Mouse (Mus musculus) G1E (cell line): Measurements from ENCODE around the gene Rexo4. TPM values are rescaled to one million over a fixed set of nuclear protein-coding genes. Genes with fewer than 3 reads are reported as not detected.

Experiments
- ATAC-seq: 2 replicates; pipeline ENCODE4 v1.8.0; 2016; ENCODE audit warnings: mild to moderate bottlenecking; ENCODE audit not compliant: insufficient number of reproducible peaks, poor library complexity, low FRiP score, severe bottlenecking; ENCODE audit errors: extremely low read depth
- DNase-seq: peaks from one replicate; pipeline ENCODE4 v3.0.0; 2012; ENCODE audit warnings: low spot score
- H3K27me3 ChIP-seq: 2 replicates; pipeline ENCODE4 v1.6.1; 2012; ENCODE audit warnings: mild to moderate bottlenecking, low read length, inconsistent platforms; ENCODE audit not compliant: insufficient read depth
- H3K36me3 ChIP-seq: replicated peaks from 2 replicates; pipeline ENCODE3; 2012; ENCODE audit warnings: mild to moderate bottlenecking, inconsistent platforms
- H3K4me1 ChIP-seq: 2 replicates; pipeline ENCODE4 v1.6.1; 2012; ENCODE audit warnings: low read depth, low read length, inconsistent platforms, mixed read lengths; ENCODE audit not compliant: insufficient read depth
- H3K4me3 ChIP-seq: 2 replicates; pipeline ENCODE4 v1.5.1; 2012; ENCODE audit warnings: low read depth, mild to moderate bottlenecking, inconsistent platforms, low read length, moderate library complexity, mixed read lengths
- H3K9me3 ChIP-seq: replicated peaks from 2 replicates; pipeline ENCODE4 v1.6.1; 2012; ENCODE audit warnings: inconsistent platforms
- CTCF ChIP-seq: IDR thresholded peaks from 2 replicates; pipeline ENCODE4 v1.5.1; 2012; ENCODE audit warnings: low read depth, low read length, inconsistent platforms, mixed read lengths
- GATA1 ChIP-seq: IDR thresholded peaks from 2 replicates; pipeline ENCODE4 v1.6.1; 2012; ENCODE audit warnings: borderline replicate concordance, low read length, inconsistent platforms, mixed read lengths
- GATA2 ChIP-seq: IDR thresholded peaks from 2 replicates; pipeline ENCODE4 v1.6.1; 2012; ENCODE audit warnings: low read depth, low read length, inconsistent platforms, borderline replicate concordance
- POLR2AphosphoS5 ChIP-seq: IDR thresholded peaks from 2 replicates; pipeline ENCODE4 v1.6.1; 2012; ENCODE audit warnings: low read depth, low read length, inconsistent platforms; ENCODE audit not compliant: insufficient replicate concordance
- TAL1 ChIP-seq: conservative IDR thresholded peaks from 2 replicates; pipeline ENCODE4 v1.6.1; 2012; ENCODE audit warnings: low read depth, low read length, inconsistent platforms, mixed read lengths
- polyA plus RNA-seq: library from polyadenylated mRNA; stranded (reverse); fragments of >175 nt; gene quantifications from 2 replicates; pipeline ENCODE4 v1.2.3, GENCODE M21; 2012
- total RNA-seq, 2 experiments: library from RNA; stranded (forward) in 1 of 2; stranded (reverse) in 1 of 2; fragments of 200-1000 nt in 1 of 2; fragments of >200 nt in 1 of 2; fragmentation: Nextera tagmentation in 1 of 2; gene quantifications; 2 replicates each; pipeline ENCODE4 v1.2.3; 2014 to 2017

Rexo4 gene
- total and polyA plus RNA-seq, 3 experiments: 61.0 to 125 (median 115) TPM

DNA sequence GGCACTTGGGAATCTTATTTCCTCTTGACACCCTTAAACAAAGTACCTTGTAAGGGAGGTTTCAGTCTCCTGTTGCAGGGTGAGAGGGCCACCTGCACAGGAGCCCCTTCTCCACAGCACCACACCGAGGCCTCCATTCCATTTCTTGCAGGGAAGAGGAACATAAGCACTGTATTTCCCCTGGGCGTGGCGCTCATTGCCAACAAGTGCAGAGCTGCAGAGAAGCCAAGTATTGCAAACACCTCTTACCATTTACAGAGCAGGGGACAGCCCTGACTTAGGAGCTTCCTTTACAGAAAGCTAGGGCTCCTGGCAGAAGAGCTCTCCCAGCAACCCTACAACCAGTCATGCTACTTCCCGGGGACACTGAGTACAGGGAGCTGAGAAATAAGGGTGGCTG, 12.0 kb downstream of the Rexo4 start:
- H3K36me3 ChIP-seq: peaks cover 93% of the 10 kb centered on the region
- no peak for ATAC-seq
- TF ChIP-seq TAL1 (no peak), GATA1 (no peak)

DNA sequence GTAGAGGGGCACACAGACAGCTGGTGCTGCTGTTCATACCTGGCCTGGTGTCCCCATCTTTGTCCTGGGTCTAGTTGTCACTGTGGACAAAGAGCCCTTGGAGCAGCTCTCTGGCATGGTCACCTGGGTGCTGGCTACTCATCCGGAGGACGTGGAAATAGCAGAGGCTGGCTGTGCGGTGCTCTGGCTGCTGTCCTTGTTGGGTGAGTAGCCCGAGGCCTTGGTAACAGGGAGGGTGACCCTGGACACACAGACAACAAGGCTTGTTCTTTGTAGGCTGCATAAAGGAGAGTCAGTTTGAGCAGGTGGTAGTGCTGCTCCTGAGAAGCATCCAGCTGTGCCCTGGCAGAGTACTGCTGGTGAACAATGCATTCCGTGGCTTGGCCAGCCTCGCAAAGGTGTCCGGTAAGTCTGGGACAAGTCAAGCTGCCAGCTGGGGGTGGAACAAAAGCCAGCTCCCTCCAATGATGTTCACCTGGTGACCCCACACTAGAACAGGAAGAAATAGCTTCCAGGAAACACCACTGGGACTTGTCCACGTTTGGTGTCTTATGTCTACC, 12.8 kb downstream of the Rexo4 start:
- ATAC-seq (no peak), DNase-seq (no peak)
- H3K27me3 ChIP-seq: no peaks in the 10 kb centered on the region; the same call in 1 of the 2 replicates
- H3K9me3 ChIP-seq: no peaks in the 10 kb centered on the region
- TF ChIP-seq CTCF (no peak), TAL1 (no peak), GATA2 (no peak), GATA1 (no peak), POLR2AphosphoS5 (no peak)
- H3K36me3 ChIP-seq: peaks cover 93% of the 10 kb centered on the region
- no peak overlapping the region for H3K4me3 ChIP-seq
- peaks cover 7% of the 10 kb centered on the region; the same call in 1 of the 2 replicates for H3K4me1 ChIP-seq

More for the DNA sequence above, 12.0 kb downstream of the Rexo4 start:
- Histone ChIP-seq H3K9me3 (no peaks in the 10 kb centered on the region), H3K27me3 (no peaks in the 10 kb centered on the region), H3K4me1 (peaks cover 7% of the 10 kb centered on the region; the same call in 1 of the 2 replicates), H3K4me3 (no peak overlapping the region)
- DNase-seq: no peak

DNA sequence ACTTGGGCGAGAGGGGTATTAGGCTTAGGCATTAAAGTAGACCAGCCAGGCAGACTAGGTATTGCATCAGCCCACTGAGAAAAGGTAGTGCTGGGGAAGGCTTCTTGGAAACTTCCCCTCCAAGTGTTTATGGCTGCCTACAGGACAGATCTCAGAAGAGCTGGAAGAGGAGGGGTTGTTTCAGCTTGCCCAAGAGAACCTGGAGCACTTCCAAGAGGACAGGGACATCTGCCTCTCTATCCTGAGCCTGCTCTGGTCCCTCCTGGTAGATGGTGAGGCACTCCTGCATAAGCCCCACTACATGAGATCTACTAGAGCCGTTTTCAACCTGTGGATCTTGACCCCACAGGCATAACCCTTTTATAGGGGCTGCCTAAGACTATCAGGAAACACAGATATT, 13.8 kb downstream of the Rexo4 start:
- Histone ChIP-seq H3K27me3 (peaks cover 3% of the 10 kb centered on the region), H3K4me1 (peaks cover 7% of the 10 kb centered on the region; the same call in 1 of the 2 replicates), H3K4me3 (no peak overlapping the region), H3K9me3 (no peaks in the 10 kb centered on the region), H3K36me3 (peaks cover 84% of the 10 kb centered on the region)
- no peak for DNase-seq
- no peak for ATAC-seq
- no peak for TF ChIP-seq CTCF
- TF ChIP-seq GATA1: no peak
- TF ChIP-seq POLR2AphosphoS5: no peak
- TF ChIP-seq GATA2: no peak
- no peak for TF ChIP-seq TAL1

DNA sequence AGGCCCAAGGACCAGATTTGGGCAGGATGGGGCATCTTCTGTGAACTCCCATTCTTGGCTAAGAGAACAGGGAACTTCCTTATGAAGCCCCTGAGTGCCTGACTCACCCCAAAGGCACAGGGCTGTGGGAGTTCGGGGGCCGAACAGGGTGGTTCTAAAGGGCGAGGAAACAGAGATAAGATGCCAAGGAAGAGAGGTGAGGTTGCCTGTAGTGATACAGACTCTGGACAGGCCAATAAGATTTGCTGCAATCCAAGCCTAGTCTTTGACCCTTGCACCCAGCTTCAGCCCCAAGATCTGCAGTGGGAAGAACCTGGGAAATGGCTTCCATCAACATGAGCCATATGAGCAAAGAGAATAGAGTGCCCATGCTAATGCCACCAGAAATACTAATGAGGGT, 20.9 kb downstream of the Rexo4 start:
- H3K4me1 ChIP-seq: peaks cover 6% of the 10 kb centered on the region
- DNase-seq (no peak), ATAC-seq (no peak)
- H3K36me3 ChIP-seq: peaks cover 17% of the 10 kb centered on the region
- H3K9me3 ChIP-seq: no peaks in the 10 kb centered on the region
- no peak overlapping the region for H3K4me3 ChIP-seq
- TF ChIP-seq GATA1 (no peak), POLR2AphosphoS5 (no peak), GATA2 (no peak), TAL1 (no peak), CTCF (no peak)
- peaks cover 59% of the 10 kb centered on the region for H3K27me3 ChIP-seq

DNA sequence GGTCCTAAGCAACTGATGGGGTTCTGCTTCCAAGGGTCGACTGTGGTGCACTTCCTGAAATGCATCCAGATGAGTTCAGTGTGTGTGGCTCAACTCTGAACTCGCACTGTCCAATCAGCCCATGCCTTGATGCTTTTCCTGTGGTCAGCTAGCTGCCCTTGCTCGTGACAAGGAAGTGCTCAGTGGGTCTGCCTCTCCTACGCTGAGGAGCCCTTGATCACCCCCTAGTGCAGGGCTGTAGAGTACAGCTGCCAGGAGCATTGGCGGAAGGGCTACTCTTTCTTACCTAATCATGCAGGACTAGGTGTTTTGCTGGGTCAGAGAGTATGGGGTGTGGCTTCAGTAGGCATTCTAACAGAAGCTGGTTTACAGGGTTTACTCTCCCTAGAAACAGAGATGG, 22.6 kb downstream of the Rexo4 start:
- Histone ChIP-seq H3K4me1 (peaks cover 6% of the 10 kb centered on the region), H3K9me3 (no peaks in the 10 kb centered on the region), H3K27me3 (peaks cover 59% of the 10 kb centered on the region), H3K36me3 (peaks cover 2% of the 10 kb centered on the region), H3K4me3 (no peak overlapping the region)
- DNase-seq: no peak
- ATAC-seq: no peak
- no peak for TF ChIP-seq TAL1
- TF ChIP-seq CTCF: no peak
- TF ChIP-seq GATA2: no peak
- no peak for TF ChIP-seq GATA1
- no peak for TF ChIP-seq POLR2AphosphoS5

DNA sequence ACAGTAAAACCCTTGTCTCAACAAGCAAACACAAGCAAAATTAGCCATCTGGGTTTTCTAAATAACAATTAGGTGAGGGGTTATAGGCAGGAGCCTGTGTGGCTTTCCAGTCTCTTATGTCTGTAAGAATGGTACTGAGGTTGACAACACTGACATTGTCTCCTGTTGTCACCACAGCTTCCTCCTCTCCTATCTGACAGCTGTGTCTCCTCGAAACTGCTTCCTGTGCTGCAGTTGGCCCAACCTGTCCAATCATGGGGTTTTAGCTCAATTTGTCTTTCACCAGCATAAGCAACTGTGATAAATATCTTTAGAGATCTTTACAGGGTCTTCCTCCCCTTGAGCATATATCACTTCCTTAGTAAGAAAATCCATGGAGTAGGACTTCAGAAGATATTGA, 27.8 kb downstream of the Rexo4 start:
- Histone ChIP-seq H3K9me3 (no peaks in the 10 kb centered on the region), H3K4me1 (peaks cover 43% of the 10 kb centered on the region), H3K4me3 (no peak overlapping the region), H3K27me3 (peaks cover 25% of the 10 kb centered on the region), H3K36me3 (peaks cover 5% of the 10 kb centered on the region)
- no peak for DNase-seq
- ATAC-seq: no peak
- TF ChIP-seq CTCF (no peak), TAL1 (no peak), GATA2 (no peak), POLR2AphosphoS5 (no peak), GATA1 (no peak)

DNA sequence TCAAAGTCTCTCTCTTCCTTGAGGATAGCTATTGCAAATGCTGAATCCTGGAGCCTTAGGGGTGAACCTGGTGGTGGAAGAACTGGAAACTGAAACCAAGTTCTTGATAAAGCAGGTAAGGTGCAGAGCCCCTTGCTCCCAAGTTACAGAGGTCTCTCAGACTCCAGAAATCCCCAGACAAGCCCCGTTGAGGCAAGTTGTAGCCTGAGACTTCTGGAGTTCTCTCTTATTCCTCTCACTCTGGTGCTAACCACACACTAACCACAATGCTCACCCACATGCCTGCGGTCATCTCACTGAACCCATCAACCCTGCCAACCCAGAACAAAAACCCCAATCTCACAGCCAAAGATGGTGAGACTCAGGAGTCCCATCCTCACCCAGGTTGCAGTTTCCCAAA, 28.9 kb downstream of the Rexo4 start:
- TF ChIP-seq TAL1: no peak
- no peak for TF ChIP-seq GATA1
- TF ChIP-seq POLR2AphosphoS5: no peak
- TF ChIP-seq CTCF: no peak

More for the DNA sequence above, 28.9 kb downstream of the Rexo4 start:
- ATAC-seq (no peak), DNase-seq (no peak)
- Histone ChIP-seq H3K9me3 (no peaks in the 10 kb centered on the region), H3K27me3 (peaks cover 14% of the 10 kb centered on the region), H3K4me3 (no peak overlapping the region), H3K36me3 (peaks cover 17% of the 10 kb centered on the region), H3K4me1 (peaks cover 52% of the 10 kb centered on the region)
